Mouse (Mus musculus): ENCODE measurements around the gene Lgals3. TPM values are rescaled to one million over a fixed set of nuclear protein-coding genes. Genes with fewer than 3 reads are reported as not detected.

The Lgals3 gene
- polyA plus RNA-seq, 1 experiment from 2014 or later, result 81.7 TPM

- Histone ChIP-seq H3K4me2 (ENCODE audit: low read depth, low read length) (peak overlapping the region; percentile 54), H3K36me3 (ENCODE audit: control insufficient read depth, insufficient read depth, low read length) (no peaks in the 10 kb centered on the region), H3K9ac (ENCODE audit: low read depth, low read length) (no peak overlapping the region), H3K9me3 (ENCODE audit: control insufficient read depth, low read length) (no peaks in the 10 kb centered on the region), H3K27ac (replicated peaks; ENCODE audit: low read depth, low read length) (no peak overlapping the region), H3K27me3 (replicated peaks; ENCODE audit: control insufficient read depth, insufficient read depth, low read length) (peaks cover 24% of the 10 kb centered on the region), H3K4me1 (ENCODE audit: control insufficient read depth, insufficient read depth, low read length) (peaks cover 11% of the 10 kb centered on the region), H3K4me3 (ENCODE audit: low read depth, low read length) (peak overlapping the region; percentile 33)
- DNase-seq (ENCODE audit: low spot score), result peak; percentile 46
- WGBS, result 25% methylated on average over 28 of the region's 49 CpGs
- ATAC-seq (ENCODE audit: low read depth), result peak; percentile 35; the same call in 1 of the 2 replicates
These were observed 6.5 kb downstream of the Lgals3 start for GRCm38 (mm10) chr14:47373728-47374678.

- WGBS, result 63% methylated on average over 2 of the region's 2 CpGs
- DNase-seq (ENCODE audit: low spot score), result no peak
- no peak overlapping the region for H3K9ac ChIP-seq (ENCODE audit: low read depth, low read length)
These were observed 9.0 kb downstream of the Lgals3 start for GRCm38 (mm10) chr14:47376526-47376925.

GRCm38 (mm10) chr14:47378336-47378735 is 10.8 kb downstream of the Lgals3 start:
- WGBS, result 42% methylated on average over 7 of the region's 7 CpGs
- H3K9ac ChIP-seq (ENCODE audit: low read depth, low read length), result no peak overlapping the region
- no peaks in the 10 kb centered on the region for H3K36me3 ChIP-seq (ENCODE audit: control insufficient read depth, insufficient read depth, low read length)
- ATAC-seq (ENCODE audit: low read depth) (peak; percentile 87), DNase-seq (ENCODE audit: low spot score) (peak; percentile 90)
- no peak overlapping the region for H3K4me3 ChIP-seq (ENCODE audit: low read depth, low read length)
- no peaks in the 10 kb centered on the region for H3K9me3 ChIP-seq (ENCODE audit: control insufficient read depth, low read length)
- H3K4me1 ChIP-seq (ENCODE audit: control insufficient read depth, insufficient read depth, low read length), result peaks cover 8% of the 10 kb centered on the region
- no peak overlapping the region for H3K27ac ChIP-seq (replicated peaks; ENCODE audit: low read depth, low read length)
- peaks cover 12% of the 10 kb centered on the region for H3K27me3 ChIP-seq (replicated peaks; ENCODE audit: control insufficient read depth, insufficient read depth, low read length)
- H3K4me2 ChIP-seq (ENCODE audit: low read depth, low read length), result no peak overlapping the region

More at GRCm38 (mm10) chr14:47376526-47376925, 9.0 kb downstream of the Lgals3 start:
- H3K36me3 ChIP-seq (ENCODE audit: control insufficient read depth, insufficient read depth, low read length), result no peaks in the 10 kb centered on the region
- no peak for ATAC-seq (ENCODE audit: low read depth)
- no peak overlapping the region for H3K4me3 ChIP-seq (ENCODE audit: low read depth, low read length)
- peaks cover 21% of the 10 kb centered on the region for H3K27me3 ChIP-seq (replicated peaks; ENCODE audit: control insufficient read depth, insufficient read depth, low read length)
- H3K27ac ChIP-seq (replicated peaks; ENCODE audit: low read depth, low read length), result no peak overlapping the region
- H3K9me3 ChIP-seq (ENCODE audit: control insufficient read depth, low read length), result no peaks in the 10 kb centered on the region
- no peak overlapping the region for H3K4me2 ChIP-seq (ENCODE audit: low read depth, low read length)
- H3K4me1 ChIP-seq (ENCODE audit: control insufficient read depth, insufficient read depth, low read length), result peaks cover 11% of the 10 kb centered on the region

GRCm38 (mm10) chr14:47383911-47384310 is 16.4 kb downstream of the Lgals3 start:
- ATAC-seq (ENCODE audit: low read depth), result no peak
- no peak overlapping the region for H3K27ac ChIP-seq (replicated peaks; ENCODE audit: low read depth, low read length)
- no peaks in the 10 kb centered on the region for H3K9me3 ChIP-seq (ENCODE audit: control insufficient read depth, low read length)
- H3K4me3 ChIP-seq (ENCODE audit: low read depth, low read length), result no peak overlapping the region
- no peaks in the 10 kb centered on the region for H3K27me3 ChIP-seq (replicated peaks; ENCODE audit: control insufficient read depth, insufficient read depth, low read length)
- no peak for DNase-seq (ENCODE audit: low spot score)
- peaks cover 20% of the 10 kb centered on the region for H3K36me3 ChIP-seq (ENCODE audit: control insufficient read depth, insufficient read depth, low read length)
- H3K9ac ChIP-seq (ENCODE audit: low read depth, low read length), result no peak overlapping the region
- no peaks in the 10 kb centered on the region; the same call in 1 of the 2 replicates for H3K4me1 ChIP-seq (ENCODE audit: control insufficient read depth, insufficient read depth, low read length)
- WGBS, result 81% methylated on average over 7 of the region's 7 CpGs
- no peak overlapping the region for H3K4me2 ChIP-seq (ENCODE audit: low read depth, low read length)

- Histone ChIP-seq H3K4me3 (ENCODE audit: low read depth, low read length) (no peak overlapping the region), H3K27me3 (replicated peaks; ENCODE audit: control insufficient read depth, insufficient read depth, low read length) (no peaks in the 10 kb centered on the region), H3K36me3 (ENCODE audit: control insufficient read depth, insufficient read depth, low read length) (peaks cover 28% of the 10 kb centered on the region), H3K9me3 (ENCODE audit: control insufficient read depth, low read length) (no peaks in the 10 kb centered on the region), H3K4me2 (ENCODE audit: low read depth, low read length) (no peak overlapping the region), H3K27ac (replicated peaks; ENCODE audit: low read depth, low read length) (no peak overlapping the region), H3K9ac (ENCODE audit: low read depth, low read length) (no peak overlapping the region), H3K4me1 (ENCODE audit: control insufficient read depth, insufficient read depth, low read length) (no peaks in the 10 kb centered on the region)
- DNase-seq (ENCODE audit: low spot score) (no peak), ATAC-seq (ENCODE audit: low read depth) (no peak)
- 84% methylated on average over 10 of the region's 10 CpGs for WGBS
These were observed 17.1 kb downstream of the Lgals3 start for GRCm38 (mm10) chr14:47384653-47385052.

- H3K36me3 ChIP-seq (ENCODE audit: control insufficient read depth, insufficient read depth, low read length), result peaks cover 42% of the 10 kb centered on the region
- no peak overlapping the region for H3K9ac ChIP-seq (ENCODE audit: low read depth, low read length)
- H3K9me3 ChIP-seq (ENCODE audit: control insufficient read depth, low read length), result no peaks in the 10 kb centered on the region
- no peaks in the 10 kb centered on the region for H3K4me1 ChIP-seq (ENCODE audit: control insufficient read depth, insufficient read depth, low read length)
- H3K27ac ChIP-seq (replicated peaks; ENCODE audit: low read depth, low read length), result no peak overlapping the region
- DNase-seq (ENCODE audit: low spot score), result no peak
- no peaks in the 10 kb centered on the region for H3K27me3 ChIP-seq (replicated peaks; ENCODE audit: control insufficient read depth, insufficient read depth, low read length)
- no peak overlapping the region for H3K4me3 ChIP-seq (ENCODE audit: low read depth, low read length)
- WGBS, result 85% methylated on average over 11 of the region's 11 CpGs
- no peak overlapping the region for H3K4me2 ChIP-seq (ENCODE audit: low read depth, low read length)
- no peak for ATAC-seq (ENCODE audit: low read depth)
These were observed 18.6 kb downstream of the Lgals3 start for GRCm38 (mm10) chr14:47386125-47386524.

- Histone ChIP-seq H3K4me3 (ENCODE audit: low read depth, low read length) (no peak overlapping the region), H3K4me2 (ENCODE audit: low read depth, low read length) (no peak overlapping the region), H3K36me3 (ENCODE audit: control insufficient read depth, insufficient read depth, low read length) (peaks cover 87% of the 10 kb centered on the region), H3K27me3 (replicated peaks; ENCODE audit: control insufficient read depth, insufficient read depth, low read length) (no peaks in the 10 kb centered on the region), H3K27ac (replicated peaks; ENCODE audit: low read depth, low read length) (no peak overlapping the region), H3K9me3 (ENCODE audit: control insufficient read depth, low read length) (no peaks in the 10 kb centered on the region), H3K9ac (ENCODE audit: low read depth, low read length) (no peak overlapping the region), H3K4me1 (ENCODE audit: control insufficient read depth, insufficient read depth, low read length) (no peaks in the 10 kb centered on the region)
- 77% methylated on average over 10 of the region's 10 CpGs for WGBS
- ATAC-seq (ENCODE audit: low read depth) (no peak), DNase-seq (ENCODE audit: low spot score) (no peak)
These were observed 26.0 kb downstream of the Lgals3 start for GRCm38 (mm10) chr14:47393354-47394094.

GRCm38 (mm10) chr14:47395007-47395406 is 27.5 kb downstream of the Lgals3 start:
- WGBS, result 93% methylated on average over 6 of the region's 6 CpGs
- H3K36me3 ChIP-seq (ENCODE audit: control insufficient read depth, insufficient read depth, low read length), result peaks cover 82% of the 10 kb centered on the region
- no peak overlapping the region for H3K27ac ChIP-seq (replicated peaks; ENCODE audit: low read depth, low read length)
- no peak overlapping the region for H3K4me3 ChIP-seq (ENCODE audit: low read depth, low read length)
- ATAC-seq (ENCODE audit: low read depth) (no peak), DNase-seq (ENCODE audit: low spot score) (no peak)
- H3K4me2 ChIP-seq (ENCODE audit: low read depth, low read length), result no peak overlapping the region
- no peaks in the 10 kb centered on the region for H3K9me3 ChIP-seq (ENCODE audit: control insufficient read depth, low read length)
- no peaks in the 10 kb centered on the region for H3K27me3 ChIP-seq (replicated peaks; ENCODE audit: control insufficient read depth, insufficient read depth, low read length)
- no peak overlapping the region for H3K9ac ChIP-seq (ENCODE audit: low read depth, low read length)
- no peaks in the 10 kb centered on the region for H3K4me1 ChIP-seq (ENCODE audit: control insufficient read depth, insufficient read depth, low read length)
